Mouse (Mus musculus): Measurements from ENCODE around the gene Srr.

Gene Srr

DNA sequence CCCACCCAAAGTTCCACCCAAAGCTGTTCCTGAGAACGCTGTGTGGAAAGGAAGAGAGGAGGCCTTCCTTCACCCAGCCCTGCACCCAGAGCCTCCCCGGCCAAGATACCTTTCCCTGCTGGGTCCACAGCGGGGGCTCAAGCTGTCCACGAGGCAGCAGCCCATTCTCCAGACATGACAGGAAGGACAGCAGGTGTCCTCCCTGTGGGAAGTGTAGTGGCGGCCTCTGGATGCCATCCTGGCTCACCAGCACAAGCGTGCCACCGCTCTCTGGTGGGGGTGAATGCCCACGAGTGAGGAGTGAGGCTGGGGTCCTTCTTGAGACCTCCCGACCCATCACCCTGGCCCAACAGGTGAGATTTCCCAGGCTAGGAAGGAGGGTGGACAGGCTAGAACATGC, 60.5 kb downstream of the Srr start:
- CTCF ChIA-PET, result no interaction called here

DNA sequence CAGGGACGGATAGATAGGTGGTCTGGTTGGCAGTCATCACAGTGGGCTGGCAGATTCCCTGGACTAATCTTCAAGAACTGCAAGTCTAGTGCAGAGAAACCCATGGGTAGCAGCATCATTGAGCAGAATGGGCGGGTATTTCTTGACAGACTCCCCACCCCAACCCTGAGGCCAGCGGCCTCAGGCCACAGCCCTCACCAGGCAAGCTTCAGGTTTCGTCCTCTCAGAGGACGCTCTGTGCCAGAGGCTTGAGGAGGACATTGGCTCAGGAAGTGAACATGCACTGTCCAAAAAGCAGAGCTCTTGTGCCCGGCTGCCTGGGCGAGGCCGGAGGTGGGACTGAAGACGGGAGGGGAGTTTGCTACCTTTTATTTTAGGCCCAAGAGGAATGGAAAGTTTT, 61.3 kb downstream of the Srr start:
- CTCF ChIA-PET, result interaction anchor here (0.6 kb wide), 1 partner anchor 112 kb away, joined by 7 read pairs; no protein-coding TSS in a partner anchor

DNA sequence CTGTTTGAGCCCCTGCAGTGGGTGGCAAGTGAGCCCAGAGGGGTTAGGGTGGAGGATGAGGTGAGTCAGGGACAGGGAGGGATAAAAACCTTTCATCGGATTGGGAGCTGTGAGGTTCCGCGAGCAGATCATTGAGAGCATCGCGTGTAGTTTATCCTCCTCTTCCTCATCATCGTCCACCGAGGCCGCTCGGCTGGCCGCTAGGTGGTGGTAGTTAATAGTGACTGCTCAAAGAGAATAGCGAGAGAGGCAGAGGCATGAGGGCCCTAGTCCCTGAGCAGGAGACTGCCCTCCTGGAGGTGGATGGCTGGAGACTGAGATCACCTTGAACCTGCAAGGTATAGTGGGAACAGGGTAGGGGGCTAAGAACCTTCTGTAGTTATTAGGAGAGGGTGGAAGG, 62.3 kb downstream of the Srr start:
- CTCF ChIA-PET, result no interaction called here

DNA sequence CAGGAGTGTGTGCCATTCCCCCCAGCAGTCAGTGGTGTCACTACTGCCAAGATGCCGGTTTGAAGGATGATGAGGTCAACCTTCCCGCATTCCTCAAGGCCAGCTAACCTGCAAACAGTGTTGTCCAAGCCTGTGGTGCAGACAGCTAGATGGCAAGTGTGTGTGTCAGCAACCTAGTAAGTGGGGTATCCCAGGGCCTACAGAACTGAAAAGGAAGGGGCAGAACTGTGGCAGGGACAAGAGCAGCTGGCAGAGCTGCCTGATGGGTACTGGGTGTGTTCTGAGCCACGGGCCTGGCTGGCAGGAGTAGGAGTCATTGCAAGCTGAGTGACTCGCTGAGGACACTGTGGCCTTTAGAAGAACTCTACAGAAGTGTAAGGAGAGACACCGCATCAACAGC, 63.6 kb downstream of the Srr start:
- CTCF ChIA-PET, result no interaction called here

DNA sequence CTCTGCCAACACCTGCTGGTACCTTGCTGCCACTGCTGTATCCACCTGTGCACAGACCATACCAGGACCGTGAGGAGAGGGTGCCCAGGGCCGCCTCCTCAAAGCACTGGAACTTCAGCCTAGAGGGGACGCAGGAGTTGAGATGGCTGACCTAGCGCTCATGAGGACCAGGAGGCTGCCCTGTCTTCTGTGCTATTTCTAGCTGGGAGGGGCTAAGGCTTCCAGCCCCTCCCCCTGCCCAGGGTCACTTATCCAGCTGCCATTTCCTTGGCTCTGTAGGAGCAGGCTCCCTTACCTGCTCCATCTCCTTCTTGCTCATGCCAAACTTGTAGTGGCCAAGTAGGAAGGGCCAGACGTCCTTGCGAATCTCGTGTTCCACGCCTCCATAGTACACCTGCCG, 68.0 kb downstream of the Srr start:
- CTCF ChIA-PET, result no interaction called here

Data from spleen, embryonic (tissue).